Mouse (Mus musculus) heart, postnatal 14 days (tissue): ENCODE data around the gene Chst12. TPM values are rescaled to one million over a fixed set of nuclear protein-coding genes. Genes with fewer than 3 reads are reported as not detected.

Experiments
- DNase-seq, 2 experiments: peaks; one replicate each; pipeline ENCODE4 v3.0.0; 2021 to 2022
- intact Hi-C: fragments of 180-260 bp; cut with DNase I; formaldehyde crosslinking; loops from one replicate; pipeline ENCODE4 v1.15.1; 2025
- total RNA-seq, 2 experiments: library from RNA; stranded (reverse); gene quantifications; 2 replicates each; pipeline ENCODE4 v1.2.3; 2021

Gene Chst12
- total RNA-seq, 2 experiments from 2014 or later = 6.7 to 6.8 TPM

- no peak for DNase-seq
- intact Hi-C loops = no loop called here
Measured at GRCm38 (mm10) chr5:140514799-140515486, 9.6 kb downstream of the Chst12 start.

GRCm38 (mm10) chr5:140517159-140517920 is 12.0 kb downstream of the Chst12 start:
- DNase-seq = no peak
- intact Hi-C loops = no loop called here

- intact Hi-C loops = no loop called here
- DNase-seq = no peak
Measured at GRCm38 (mm10) chr5:140517921-140518230, 12.5 kb downstream of the Chst12 start.

GRCm38 (mm10) chr5:140521196-140521595 is 15.8 kb downstream of the Chst12 start:
- no peak for DNase-seq

GRCm38 (mm10) chr5:140526754-140527153 is 21.4 kb downstream of the Chst12 start:
- intact Hi-C loops = loop anchor here (5.0 to 10.0 kb wide), 2 partner anchors 49 to 172 kb away; no protein-coding TSS in a partner anchor
- no peak for DNase-seq

More at GRCm38 (mm10) chr5:140521196-140521595, 15.8 kb downstream of the Chst12 start:
- intact Hi-C loops = loop anchor here (10.0 kb wide), 1 partner anchor 166 kb away; no protein-coding TSS in a partner anchor

GRCm38 (mm10) chr5:140538111-140538683 is 32.8 kb downstream of the Chst12 start:
- DNase-seq = no peak
- intact Hi-C loops = loop anchor here (5.0 kb wide), 3 partner anchors 116 to 701 kb away; no protein-coding TSS in a partner anchor

- intact Hi-C loops = loop anchor here (1.0 to 5.0 kb wide), 3 partner anchors 79 to 142 kb away; no protein-coding TSS in a partner anchor
Measured at GRCm38 (mm10) chr5:140540106-140540505, 34.8 kb downstream of the Chst12 start.

GRCm38 (mm10) chr5:140542811-140543575 is 37.6 kb downstream of the Chst12 start:
- intact Hi-C loops = loop anchor here (5.0 kb wide), 1 partner anchor 139 kb away; no protein-coding TSS in a partner anchor

More at GRCm38 (mm10) chr5:140540106-140540505, 34.8 kb downstream of the Chst12 start:
- peak; percentile 83 to 92 for DNase-seq

GRCm38 (mm10) chr5:140545651-140546050 is 40.3 kb downstream of the Chst12 start:
- intact Hi-C loops = no loop called here
- no peak for DNase-seq

More at GRCm38 (mm10) chr5:140542811-140543575, 37.6 kb downstream of the Chst12 start:
- no peak for DNase-seq

GRCm38 (mm10) chr5:140546332-140546731 is 41.0 kb downstream of the Chst12 start:
- intact Hi-C loops = no loop called here

GRCm38 (mm10) chr5:140549306-140550047 is 44.1 kb downstream of the Chst12 start:
- intact Hi-C loops = no loop called here
- no peak for DNase-seq

More at GRCm38 (mm10) chr5:140546332-140546731, 41.0 kb downstream of the Chst12 start:
- no peak for DNase-seq

- intact Hi-C loops = no loop called here
- no peak for DNase-seq
Measured at GRCm38 (mm10) chr5:140553719-140554118, 48.4 kb downstream of the Chst12 start.

- DNase-seq = no peak
- intact Hi-C loops = no loop called here
Measured at GRCm38 (mm10) chr5:140556859-140557258, 51.5 kb downstream of the Chst12 start.

GRCm38 (mm10) chr5:140562601-140563000 is 57.3 kb downstream of the Chst12 start:
- no peak for DNase-seq
- intact Hi-C loops = no loop called here

- intact Hi-C loops = no loop called here
- DNase-seq = no peak
Measured at GRCm38 (mm10) chr5:140564896-140565295, 59.5 kb downstream of the Chst12 start, which contains the start of gene Grifin. TSS of gene Grifin (minus strand) at chr5:140565071.

- intact Hi-C loops = no loop called here
- DNase-seq = peak; percentile 74 to 83
Measured at GRCm38 (mm10) chr5:140565451-140565850, 60.1 kb downstream of the Chst12 start.

GRCm38 (mm10) chr5:140565856-140566255 is 60.5 kb downstream of the Chst12 start:
- intact Hi-C loops = no loop called here
- peak; percentile 71 to 74 for DNase-seq

- intact Hi-C loops = no loop called here
Measured at GRCm38 (mm10) chr5:140566271-140566670, 60.9 kb downstream of the Chst12 start.

GRCm38 (mm10) chr5:140567321-140567720 is 62.0 kb downstream of the Chst12 start:
- DNase-seq = peak; percentile 71 to 79
- intact Hi-C loops = no loop called here

More at GRCm38 (mm10) chr5:140566271-140566670, 60.9 kb downstream of the Chst12 start:
- DNase-seq = no peak
